Mouse (Mus musculus) forebrain, postnatal 0 days (tissue): ENCODE results near the gene Tgm2. TPM values are rescaled to one million over a fixed set of nuclear protein-coding genes. Genes with fewer than 3 reads are reported as not detected.

Experiments
- ATAC-seq: fragments of 200-750 bp; cut with Nextera tagmentation; 2 replicates; pipeline ENCODE4 v1.8.0; 2017; ENCODE audit warnings: mild to moderate bottlenecking, moderate library complexity
- DNase-seq: peaks from one replicate; pipeline ENCODE4 v3.0.0-alpha.2; 2015
- H3K27ac ChIP-seq: fragments of 300-500 bp; sonication (generic); 2 replicates; pipeline ENCODE4 v1.5.1; 2014; ENCODE audit warnings: low read depth, mild to moderate bottlenecking, antibody characterized with exemption, low read length, moderate library complexity, mixed read lengths
- H3K27me3 ChIP-seq: fragments of 300-500 bp; sonication (generic); 2 replicates; pipeline ENCODE4 v1.6.1; 2014; ENCODE audit warnings: mild to moderate bottlenecking, low read length, mixed read lengths; ENCODE audit not compliant: insufficient read depth
- H3K36me3 ChIP-seq: fragments of 300-500 bp; sonication (generic); 2 replicates; pipeline ENCODE4 v1.6.1; 2014; ENCODE audit warnings: mild to moderate bottlenecking, moderate library complexity; ENCODE audit not compliant: insufficient read depth
- H3K4me1 ChIP-seq: fragments of 300-500 bp; sonication (generic); 2 replicates; pipeline ENCODE4 v1.6.1; 2014; ENCODE audit warnings: antibody characterized with exemption; ENCODE audit not compliant: insufficient read depth
- H3K4me2 ChIP-seq: fragments of 300-500 bp; sonication (generic); 2 replicates; pipeline ENCODE4 v1.6.1; 2014; ENCODE audit warnings: low read depth, mild to moderate bottlenecking, moderate library complexity
- H3K4me3 ChIP-seq: fragments of 300-500 bp; sonication (generic); 2 replicates; pipeline ENCODE4 v1.5.1; 2014; ENCODE audit warnings: low read depth, low read length, mixed read lengths
- H3K9ac ChIP-seq: fragments of 300-500 bp; sonication (generic); 2 replicates; pipeline ENCODE4 v1.6.1; 2014; ENCODE audit warnings: mild to moderate bottlenecking
- H3K9me3 ChIP-seq: fragments of 300-500 bp; sonication (generic); 2 replicates; pipeline ENCODE4 v1.6.1; 2016; ENCODE audit warnings: low read length
- CTCF ChIP-seq: sonication (generic); IDR thresholded peaks from 2 replicates; pipeline ENCODE4 v1.5.1; 2016; ENCODE audit warnings: antibody characterized with exemption, control low read depth, low read depth
- WGBS: fragments of 180-500 bp; shearing (Covaris S2); extraction: QIAGEN DNeasy Blood & Tissue Kit; methylation state at CpG from one replicate; pipeline ENCODE4 v1.1.7; 2014; 5-methylcytosine and 5-hydroxymethylcytosine counted together
- polyA plus RNA-seq: library from polyadenylated mRNA; unstranded; fragments of >200 nt; fragmentation: Nextera tagmentation; extraction: Ambion mirVana; gene quantifications from 2 replicates; pipeline ENCODE4 v1.2.1, GENCODE M21; 2015
- total RNA-seq: library from RNA; depleted of rRNA; stranded (reverse); fragments of >200 nt; gene quantifications from 2 replicates; pipeline ENCODE4 v1.2.3, GENCODE M21; 2014; rRNA removed

The Tgm2 gene
- total RNA-seq (9.1 and 13.0 TPM in 2 replicates), polyA plus RNA-seq (6.1 TPM in 2 replicates)

DNA sequence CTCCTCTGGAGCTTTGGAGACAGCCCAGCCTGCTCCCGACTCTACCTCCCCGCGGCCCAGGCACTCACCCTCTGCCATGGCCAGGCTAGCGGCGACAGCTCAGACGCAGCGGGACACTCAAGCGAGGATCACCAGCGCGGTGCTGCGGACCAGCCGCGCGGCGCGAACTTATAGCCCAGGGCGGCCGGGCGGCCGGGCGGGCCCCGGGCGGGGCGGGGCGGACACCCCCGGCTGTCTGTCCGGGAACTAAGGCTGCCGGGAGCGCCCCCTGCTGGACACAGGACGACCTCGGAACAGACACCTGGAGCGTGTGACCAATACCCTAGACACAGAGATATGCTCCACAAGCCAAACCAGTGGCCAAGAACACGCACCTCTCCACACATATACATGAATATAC lies at the start of gene Tgm2:
Tgm2 (minus strand) TSS at position 214 of the 400 bp plus-strand sequence.
- no peaks in the 10 kb centered on the region for H3K36me3 ChIP-seq
- H3K27me3 ChIP-seq = peaks cover 5% of the 10 kb centered on the region; the same call in 1 of the 2 replicates
- H3K27ac ChIP-seq = no peak within 1 kb of the TSS
- 2% methylated on average over 33 of the region's 33 CpGs for WGBS
- H3K4me2 ChIP-seq = peak within 1 kb of the TSS; percentile 41
- H3K4me3 ChIP-seq = no peak within 1 kb of the TSS
- 0 out of 2 replicates have a peak, but pooled peaks have one; percentile 18 for ATAC-seq
- peak; percentile 56 for TF ChIP-seq CTCF
- peak; percentile 37 for DNase-seq
- no peaks in the 10 kb centered on the region for H3K4me1 ChIP-seq
- no peaks in the 10 kb centered on the region for H3K9me3 ChIP-seq
- H3K9ac ChIP-seq = 0 out of 2 replicates have a peak within 1 kb of the TSS, but pooled peaks have one; percentile 22

GRCm38 (mm10) chr2:158194945-158195640 lies 48.9 kb upstream of the Tgm2 start:
- Histone ChIP-seq H3K36me3 (no peaks in the 10 kb centered on the region), H3K27me3 (no peaks in the 10 kb centered on the region), H3K4me1 (no peaks in the 10 kb centered on the region; the same call in none of the 2 replicates), H3K9me3 (no peaks in the 10 kb centered on the region), H3K4me2 (no peak overlapping the region), H3K9ac (no peak overlapping the region), H3K4me3 (no peak overlapping the region), H3K27ac (0 out of 2 replicates have a peak overlapping the region, but pooled peaks have one; percentile 29)
- ATAC-seq (peak; percentile 73), DNase-seq (peak; percentile 86)
- TF ChIP-seq CTCF = peak; percentile 78
- WGBS = 27% methylated on average over 10 of the region's 10 CpGs

GRCm38 (mm10) chr2:158193611-158194336 lies 47.5 kb upstream of the Tgm2 start:
- Histone ChIP-seq H3K4me2 (no peak overlapping the region), H3K4me3 (no peak overlapping the region), H3K9me3 (no peaks in the 10 kb centered on the region), H3K27me3 (no peaks in the 10 kb centered on the region), H3K4me1 (no peaks in the 10 kb centered on the region; the same call in none of the 2 replicates), H3K9ac (no peak overlapping the region), H3K36me3 (no peaks in the 10 kb centered on the region), H3K27ac (0 out of 2 replicates have a peak overlapping the region, but pooled peaks have one; percentile 0)
- no peak for TF ChIP-seq CTCF
- DNase-seq (peak; percentile 71), ATAC-seq (peak; percentile 62)
- WGBS = 22% methylated on average over 10 of the region's 10 CpGs

GRCm38 (mm10) chr2:158191098-158191497 lies 44.9 kb upstream of the Tgm2 start:
- H3K4me3 ChIP-seq = no peak overlapping the region
- 69% methylated on average over 7 of the region's 7 CpGs for WGBS
- H3K36me3 ChIP-seq = no peaks in the 10 kb centered on the region
- H3K27ac ChIP-seq = no peak overlapping the region
- DNase-seq (no peak), ATAC-seq (no peak)
- H3K27me3 ChIP-seq = no peaks in the 10 kb centered on the region
- TF ChIP-seq CTCF = no peak
- no peaks in the 10 kb centered on the region; the same call in none of the 2 replicates for H3K4me1 ChIP-seq
- H3K9ac ChIP-seq = no peak overlapping the region
- no peak overlapping the region for H3K4me2 ChIP-seq
- H3K9me3 ChIP-seq = no peaks in the 10 kb centered on the region

DNA sequence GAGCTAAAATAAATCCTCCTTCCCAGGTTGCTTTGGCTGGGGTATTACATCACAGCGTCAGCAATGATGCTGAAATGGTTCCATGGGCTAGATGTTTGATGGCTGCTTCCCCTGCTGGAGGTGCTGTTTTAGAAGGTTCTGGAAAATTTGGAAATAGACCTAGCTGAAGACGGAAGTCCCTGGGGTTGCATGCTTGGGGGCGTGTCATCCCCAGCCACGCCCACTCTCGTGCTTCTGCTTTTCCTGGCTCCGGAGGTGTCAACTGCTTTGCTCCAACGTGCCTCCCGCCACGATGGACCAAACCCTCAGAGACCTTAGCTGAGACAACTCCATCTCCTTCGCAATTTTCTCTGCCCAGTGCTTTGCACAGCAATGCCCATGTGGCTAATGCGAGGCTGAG lies 43.2 kb upstream of the Tgm2 start:
- ATAC-seq (no peak), DNase-seq (no peak)
- Histone ChIP-seq H3K27me3 (no peaks in the 10 kb centered on the region), H3K4me1 (no peaks in the 10 kb centered on the region; the same call in none of the 2 replicates), H3K9ac (no peak overlapping the region), H3K4me2 (no peak overlapping the region), H3K4me3 (no peak overlapping the region), H3K9me3 (no peaks in the 10 kb centered on the region), H3K36me3 (no peaks in the 10 kb centered on the region), H3K27ac (no peak overlapping the region)
- TF ChIP-seq CTCF = no peak
- WGBS = 83% methylated on average over 11 of the region's 11 CpGs

GRCm38 (mm10) chr2:158186206-158186871 lies 40.1 kb upstream of the Tgm2 start:
- Histone ChIP-seq H3K4me3 (no peak overlapping the region), H3K27me3 (no peaks in the 10 kb centered on the region), H3K9me3 (no peaks in the 10 kb centered on the region), H3K9ac (no peak overlapping the region), H3K27ac (no peak overlapping the region; the same call in 1 of the 2 replicates), H3K36me3 (no peaks in the 10 kb centered on the region), H3K4me2 (no peak overlapping the region), H3K4me1 (no peaks in the 10 kb centered on the region; the same call in 1 of the 2 replicates)
- WGBS = 33% methylated on average over 11 of the region's 11 CpGs
- TF ChIP-seq CTCF = no peak
- DNase-seq (peak; percentile 58), ATAC-seq (peak; percentile 53)
